Mouse (Mus musculus): Measurements from ENCODE around the gene Olfr1349. TPM values are rescaled to one million over a fixed set of nuclear protein-coding genes. Genes with fewer than 3 reads are reported as not detected.
"Not testable (repeated sequence)": the region's sequence is repeated elsewhere in the genome, so short reads cannot be mapped to it uniquely, and the experiment has no call there.

Olfr1349 gene
- not detected in 2 replicates for polyA plus RNA-seq (2016; fragmentation: Nextera tagmentation; extraction: Ambion mirVana)

DNA sequence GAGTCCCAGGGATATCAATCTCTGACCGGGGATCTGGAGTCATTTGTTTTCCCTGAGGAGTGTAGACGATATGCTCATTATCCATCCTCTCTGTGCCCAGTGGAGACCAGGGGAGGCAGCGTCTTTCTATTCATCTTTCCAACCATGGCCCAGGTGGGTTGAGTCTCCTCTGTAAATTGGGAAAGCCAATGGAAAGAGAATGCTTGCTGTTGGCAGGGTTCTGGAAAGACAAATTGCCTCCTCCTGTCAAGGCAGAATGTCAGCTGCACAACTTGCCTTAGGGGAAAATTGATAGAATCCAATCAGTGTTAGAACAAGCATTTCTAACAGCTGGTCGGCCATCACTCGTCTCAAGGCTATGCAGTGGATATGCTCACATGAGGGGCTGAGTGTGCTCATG is at the start of gene Olfr1349:
Gene Olfr1349, minus strand, starts transcription at position 101 of the 400 bp plus-strand sequence.
- no peak within 1 kb of the TSS for H3K27ac ChIP-seq
- no peaks in the 10 kb centered on the region for H3K27me3 ChIP-seq
- no peak within 1 kb of the TSS for H3K9ac ChIP-seq
- WGBS, result 83% methylated on average over 5 of the region's 5 CpGs
- H3K9me3 ChIP-seq, result peaks cover 31% of the 10 kb centered on the region; the same call in 1 of the 2 replicates
- H3K4me2 ChIP-seq (replicated peaks), result no peak within 1 kb of the TSS
- no peak within 1 kb of the TSS for H3K4me3 ChIP-seq
- no peaks in the 10 kb centered on the region for H3K36me3 ChIP-seq
- no peak for ATAC-seq (ENCODE audit: insufficient number of reproducible peaks, insufficient read depth, low FRiP score, low TSS enrichment)
- no peaks in the 10 kb centered on the region for H3K4me1 ChIP-seq

DNA sequence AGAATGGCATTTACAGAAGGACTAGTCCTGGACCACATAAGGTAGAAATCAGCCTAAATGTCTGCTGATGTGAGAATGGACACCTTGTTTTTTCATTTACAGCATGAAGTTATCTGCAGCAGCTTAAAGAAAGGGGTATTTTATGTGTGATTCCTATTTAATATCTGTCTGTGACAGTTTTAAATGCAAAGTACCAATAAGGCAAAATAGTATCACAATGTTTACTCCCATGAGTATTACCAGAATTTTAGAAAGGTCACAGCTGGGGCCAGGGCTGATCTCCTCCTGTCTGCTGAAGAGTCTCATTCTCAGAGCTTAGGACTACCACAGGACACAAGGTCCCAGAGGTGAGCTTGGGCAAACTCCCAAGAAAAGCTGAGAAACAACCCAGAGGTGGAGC is 41.8 kb upstream of the Olfr1349 start, which contains the start of gene Olfr1350:
Gene Olfr1350, plus strand, starts transcription at position 301 of the 400 bp plus-strand sequence.
- Histone ChIP-seq H3K4me3 (no peak within 1 kb of the TSS), H3K4me2 (replicated peaks) (no peak within 1 kb of the TSS), H3K9ac (no peak within 1 kb of the TSS), H3K36me3 (no peaks in the 10 kb centered on the region), H3K4me1 (no peaks in the 10 kb centered on the region), H3K9me3 (0 out of 2 replicates have a peak, but pooled peaks cover 10% of the 10 kb centered on the region), H3K27ac (no peak within 1 kb of the TSS), H3K27me3 (no peaks in the 10 kb centered on the region)
- ATAC-seq (ENCODE audit: insufficient number of reproducible peaks, insufficient read depth, low FRiP score, low TSS enrichment), result no peak

DNA sequence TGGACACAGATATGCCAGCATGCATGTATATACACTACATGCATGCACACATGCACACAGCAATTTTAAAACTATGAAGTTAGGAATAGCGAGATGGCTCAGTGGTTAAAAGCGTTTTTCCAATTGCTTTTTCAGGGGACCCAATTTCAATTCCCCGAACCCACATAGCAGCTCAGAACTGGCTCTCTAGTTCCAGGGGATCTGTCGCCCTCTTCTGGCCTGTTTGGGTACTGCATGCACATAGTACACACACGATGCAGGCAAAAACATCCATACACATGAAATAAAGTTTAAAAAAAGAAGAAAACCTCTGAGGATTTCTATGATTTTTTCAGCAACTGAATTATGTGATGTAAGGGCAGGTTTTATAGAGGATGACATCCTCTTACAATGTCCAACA is 3.4 kb upstream of the Olfr1349 start:
- Histone ChIP-seq H3K4me3 (no peak overlapping the region), H3K27me3 (no peaks in the 10 kb centered on the region), H3K36me3 (no peaks in the 10 kb centered on the region), H3K4me2 (replicated peaks) (no peak overlapping the region), H3K9ac (no peak overlapping the region), H3K9me3 (peaks cover 32% of the 10 kb centered on the region; the same call in 1 of the 2 replicates), H3K27ac (no peak overlapping the region), H3K4me1 (no peaks in the 10 kb centered on the region)
- no peak for ATAC-seq (ENCODE audit: insufficient number of reproducible peaks, insufficient read depth, low FRiP score, low TSS enrichment)
- 62% methylated on average over 5 of the region's 5 CpGs for WGBS

DNA sequence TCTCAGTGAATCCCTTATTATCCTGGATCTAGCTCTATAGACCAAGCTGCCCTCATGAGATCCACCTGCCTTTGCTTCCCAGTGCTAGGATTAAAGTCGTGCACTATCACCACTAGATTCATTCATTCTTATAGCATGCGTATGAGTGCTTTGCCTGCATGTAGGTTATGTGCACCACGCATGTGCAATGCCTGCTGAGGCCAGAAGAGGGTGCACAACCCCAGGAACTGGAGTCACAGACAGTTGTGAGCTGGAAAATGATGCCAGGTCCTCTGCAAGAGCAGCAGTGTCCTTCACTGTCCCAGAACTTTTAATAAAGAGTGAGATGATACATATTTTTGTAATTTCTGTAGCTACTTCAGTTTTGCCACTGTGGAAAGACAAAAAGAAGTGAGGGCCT is 2.3 kb upstream of the Olfr1349 start:
- Histone ChIP-seq H3K4me2 (replicated peaks) (no peak overlapping the region), H3K9me3 (peaks cover 32% of the 10 kb centered on the region; the same call in 1 of the 2 replicates), H3K4me1 (no peaks in the 10 kb centered on the region), H3K27ac (no peak overlapping the region), H3K9ac (no peak overlapping the region), H3K27me3 (no peaks in the 10 kb centered on the region), H3K36me3 (no peaks in the 10 kb centered on the region), H3K4me3 (no peak overlapping the region)
- no peak for ATAC-seq (ENCODE audit: insufficient number of reproducible peaks, insufficient read depth, low FRiP score, low TSS enrichment)
- WGBS, result 61% methylated on average over 3 of the region's 3 CpGs

DNA sequence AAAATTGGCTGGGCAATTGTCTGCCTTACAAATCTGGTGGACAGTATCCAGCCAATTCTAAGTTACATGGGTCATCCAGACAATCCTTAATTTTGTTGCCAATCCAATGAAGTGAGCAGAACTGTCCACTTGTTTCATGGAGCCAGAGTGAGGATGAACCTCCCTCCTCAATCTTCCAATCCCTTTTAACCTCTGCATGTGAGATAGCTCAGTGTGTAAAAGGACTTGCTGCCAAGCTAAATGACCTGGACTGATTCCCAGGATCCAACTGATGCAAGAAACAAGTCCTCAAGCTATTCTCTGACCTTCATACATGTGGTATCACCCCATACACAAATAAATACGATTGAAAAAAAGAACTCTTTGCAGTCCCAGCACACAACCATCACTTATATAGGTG is 1.1 kb downstream of the Olfr1349 start:
- 18% methylated on average over 1 of the region's 1 CpGs for WGBS
- no peak overlapping the region for H3K4me3 ChIP-seq
- no peak for ATAC-seq (ENCODE audit: insufficient number of reproducible peaks, insufficient read depth, low FRiP score, low TSS enrichment)

DNA sequence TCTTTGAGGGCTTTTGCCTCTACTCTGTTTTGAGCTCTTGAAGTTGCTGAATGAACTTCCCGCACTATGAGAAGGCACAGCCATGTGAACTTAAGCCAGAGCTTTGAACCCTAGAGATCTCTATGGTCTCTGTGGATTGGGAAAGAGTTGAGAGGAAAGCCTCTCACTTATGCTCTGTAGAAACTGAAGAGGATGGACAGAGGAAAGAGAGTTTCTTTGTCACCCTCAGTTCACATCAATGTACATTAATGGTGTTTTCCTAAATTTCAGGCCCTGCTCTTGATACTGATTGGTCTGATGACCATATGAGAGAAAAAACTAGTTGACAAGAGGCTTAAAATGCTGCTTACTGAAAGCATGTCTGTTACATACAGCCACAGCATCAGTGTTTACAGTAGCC is 14.1 kb downstream of the Olfr1349 start, which contains the start of gene Olfr1348:
Gene Olfr1348, minus strand, starts transcription at position 101 of the 400 bp plus-strand sequence.
- ATAC-seq (ENCODE audit: insufficient number of reproducible peaks, insufficient read depth, low FRiP score, low TSS enrichment), result no peak
- H3K27me3 ChIP-seq, result no peaks in the 10 kb centered on the region
- 84% methylated on average over 1 of the region's 1 CpGs for WGBS
- no peaks in the 10 kb centered on the region for H3K9me3 ChIP-seq
- no peaks in the 10 kb centered on the region for H3K36me3 ChIP-seq
- H3K27ac ChIP-seq, result no peak within 1 kb of the TSS
- no peak within 1 kb of the TSS for H3K4me2 ChIP-seq (replicated peaks)
- no peaks in the 10 kb centered on the region for H3K4me1 ChIP-seq
- no peak within 1 kb of the TSS for H3K9ac ChIP-seq
- no peak within 1 kb of the TSS for H3K4me3 ChIP-seq

More for the DNA sequence above, 1.1 kb downstream of the Olfr1349 start:
- peaks cover 30% of the 10 kb centered on the region; the same call in 1 of the 2 replicates for H3K9me3 ChIP-seq
- no peaks in the 10 kb centered on the region for H3K36me3 ChIP-seq
- H3K4me1 ChIP-seq, result no peaks in the 10 kb centered on the region
- H3K27me3 ChIP-seq, result no peaks in the 10 kb centered on the region
- H3K4me2 ChIP-seq (replicated peaks), result no peak overlapping the region
- no peak overlapping the region for H3K9ac ChIP-seq
- no peak overlapping the region for H3K27ac ChIP-seq

DNA sequence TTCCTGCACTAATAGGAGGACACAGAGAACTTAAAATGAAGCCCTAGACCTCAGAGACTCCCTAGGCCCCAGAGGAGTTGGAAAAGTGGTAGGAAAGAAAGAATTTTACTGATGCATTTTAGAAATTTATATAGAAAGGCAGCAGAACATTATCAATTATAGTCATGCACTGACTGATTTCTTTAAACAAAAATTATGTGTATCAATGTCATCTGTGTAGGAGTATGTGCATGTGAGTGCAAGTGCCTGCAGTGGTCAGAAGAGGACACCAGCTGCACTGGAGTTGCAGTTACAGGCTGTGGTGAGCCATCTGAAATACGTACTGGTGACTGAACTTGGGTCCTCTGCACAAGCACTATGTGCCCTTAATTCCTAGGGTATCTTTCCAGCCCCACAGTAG is 23.1 kb downstream of the Olfr1349 start, which contains the start of gene Olfr1347:
Gene Olfr1347, minus strand, starts transcription at position 101 of the 400 bp plus-strand sequence.
- H3K27me3 ChIP-seq, result no peaks in the 10 kb centered on the region
- no peaks in the 10 kb centered on the region for H3K4me1 ChIP-seq
- no peak within 1 kb of the TSS for H3K9ac ChIP-seq
- H3K4me2 ChIP-seq (replicated peaks), result no peak within 1 kb of the TSS
- WGBS, result 47% methylated on average over 1 of the region's 1 CpGs
- 0 out of 2 replicates have a peak, but pooled peaks cover 9% of the 10 kb centered on the region for H3K9me3 ChIP-seq
- H3K27ac ChIP-seq, result no peak within 1 kb of the TSS
- no peaks in the 10 kb centered on the region for H3K36me3 ChIP-seq
- H3K4me3 ChIP-seq, result no peak within 1 kb of the TSS
- no peak for ATAC-seq (ENCODE audit: insufficient number of reproducible peaks, insufficient read depth, low FRiP score, low TSS enrichment)

DNA sequence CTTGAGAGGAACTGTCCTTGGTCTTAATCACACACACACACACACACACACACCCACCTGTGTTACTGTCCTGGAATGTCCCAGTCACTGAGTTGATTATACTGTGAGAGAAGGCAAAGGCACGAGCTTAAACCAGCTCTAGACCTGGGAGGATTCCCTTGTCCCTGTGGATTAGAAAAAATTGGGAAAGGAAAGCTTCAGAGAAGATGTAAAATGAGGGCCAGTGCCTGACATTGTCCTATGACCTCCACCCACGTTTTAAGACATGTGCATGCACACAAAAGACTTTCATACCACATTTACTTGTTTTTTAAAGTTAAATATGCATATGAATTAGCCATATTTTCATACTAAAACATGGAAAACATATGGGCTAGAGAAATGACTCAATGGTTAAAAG is 35.9 kb downstream of the Olfr1349 start, which contains the start of gene Olfr5:
Gene Olfr5, minus strand, starts transcription at position 101 of the 400 bp plus-strand sequence.
- 30% methylated on average over 2 of the region's 2 CpGs for WGBS
- H3K4me1 ChIP-seq, result no peaks in the 10 kb centered on the region
- H3K36me3 ChIP-seq, result no peaks in the 10 kb centered on the region
- H3K27me3 ChIP-seq, result no peaks in the 10 kb centered on the region
- H3K9me3 ChIP-seq, result 0 out of 2 replicates have a peak, but pooled peaks cover 6% of the 10 kb centered on the region
- no peak within 1 kb of the TSS for H3K9ac ChIP-seq
- no peak within 1 kb of the TSS for H3K4me2 ChIP-seq (replicated peaks)
- no peak for ATAC-seq (ENCODE audit: insufficient number of reproducible peaks, insufficient read depth, low FRiP score, low TSS enrichment)
- H3K4me3 ChIP-seq, result no peak within 1 kb of the TSS
- no peak within 1 kb of the TSS for H3K27ac ChIP-seq

DNA sequence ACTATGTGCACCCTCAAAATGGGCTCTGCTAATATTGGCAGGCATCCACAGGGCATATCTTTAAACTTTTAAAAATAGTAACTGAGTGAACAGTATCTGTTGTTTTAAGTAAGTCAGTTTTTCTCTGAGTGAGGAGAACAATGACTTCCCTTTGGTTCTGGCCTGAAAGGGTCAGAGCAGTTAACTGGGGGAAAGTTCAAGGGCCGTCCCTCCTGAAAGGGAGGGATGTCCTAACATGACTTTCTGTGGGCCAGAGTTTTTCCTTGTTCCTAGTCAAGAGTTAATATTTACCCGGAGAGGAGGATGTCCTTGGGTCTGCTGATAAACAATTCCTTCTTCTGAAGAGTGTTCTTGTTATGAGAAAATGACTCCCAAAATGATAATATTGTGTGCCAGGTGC is 45.1 kb downstream of the Olfr1349 start:
- H3K27ac ChIP-seq; H3K9me3 ChIP-seq; H3K4me3 ChIP-seq; H3K4me1 ChIP-seq; ATAC-seq (ENCODE audit: insufficient number of reproducible peaks, insufficient read depth, low FRiP score, low TSS enrichment); H3K9ac ChIP-seq; H3K36me3 ChIP-seq; H3K4me2 ChIP-seq (replicated peaks); H3K27me3 ChIP-seq: not testable (repeated sequence)
- WGBS, result 77% methylated on average over 2 of the region's 2 CpGs

DNA sequence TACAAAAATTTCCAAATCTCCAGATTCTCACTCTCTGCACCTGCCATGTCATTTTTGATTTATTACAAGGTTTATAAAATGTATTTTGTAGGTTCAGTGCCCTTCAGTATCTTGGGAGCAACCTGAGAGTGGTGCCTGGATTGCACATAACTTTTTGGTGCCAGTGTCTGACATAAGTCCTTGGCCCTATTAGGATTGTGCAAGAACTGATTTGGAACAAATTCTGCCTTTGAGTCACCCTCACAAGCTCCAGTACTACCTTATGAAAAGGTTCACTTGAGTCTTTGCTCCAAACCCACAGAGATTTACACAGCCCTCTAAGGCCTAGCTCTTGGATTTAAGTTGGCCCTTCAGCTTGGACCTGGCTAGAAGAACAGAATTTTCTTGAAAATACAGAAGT is 55.8 kb downstream of the Olfr1349 start, which contains the start of gene Olfr1346:
Gene Olfr1346, plus strand, starts transcription at position 151 of the 400 bp plus-strand sequence.
- Histone ChIP-seq H3K4me3 (no peak within 1 kb of the TSS), H3K27me3 (no peaks in the 10 kb centered on the region), H3K4me2 (replicated peaks) (no peak within 1 kb of the TSS), H3K27ac (no peak within 1 kb of the TSS), H3K9me3 (no peaks in the 10 kb centered on the region), H3K9ac (no peak within 1 kb of the TSS), H3K4me1 (no peaks in the 10 kb centered on the region), H3K36me3 (no peaks in the 10 kb centered on the region)
- no peak for ATAC-seq (ENCODE audit: insufficient number of reproducible peaks, insufficient read depth, low FRiP score, low TSS enrichment)
